Mouse (Mus musculus) ES-Bruce4 (cell line): Measurements from ENCODE around the gene Ankrd10.

Source experiments
- CTCF ChIP-seq: IDR thresholded peaks from one replicate; pipeline ENCODE4 v1.8.1; 2011; ENCODE audit warnings: low read depth, low read length
- EP300 ChIP-seq: IDR thresholded peaks from 2 replicates; pipeline ENCODE4 v1.6.1; 2011; ENCODE audit warnings: low read depth, low read length; ENCODE audit not compliant: insufficient read depth
- POLR2A ChIP-seq: IDR thresholded peaks from one replicate; pipeline ENCODE4 v1.8.1; 2011; ENCODE audit warnings: low read length; ENCODE audit not compliant: insufficient read depth

DNA sequence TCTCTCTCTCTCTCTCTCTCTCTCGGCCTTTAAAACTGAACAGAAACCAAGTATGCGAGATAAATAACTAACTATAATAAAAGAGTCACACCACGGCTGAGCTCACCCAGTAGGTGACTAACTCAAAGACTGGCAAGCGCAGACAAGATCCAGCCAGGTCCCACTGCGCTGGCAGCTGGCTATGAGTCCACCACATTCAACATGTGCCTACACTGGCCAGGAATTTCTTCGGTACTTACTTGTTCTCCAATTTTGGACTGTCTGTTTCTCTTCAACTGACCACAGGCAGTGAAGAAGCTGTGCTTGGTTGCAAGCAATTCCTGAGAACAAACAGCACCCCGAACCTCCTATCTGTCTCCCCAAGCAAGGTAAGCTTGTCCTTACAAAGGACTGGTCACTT lies 2.1 kb downstream of the Ankrd10 start:
- TF ChIP-seq EP300 (no peak), CTCF (no peak), POLR2A (no peak)
